Mouse (Mus musculus): Measurements from ENCODE around the gene Olfr796.

DNA sequence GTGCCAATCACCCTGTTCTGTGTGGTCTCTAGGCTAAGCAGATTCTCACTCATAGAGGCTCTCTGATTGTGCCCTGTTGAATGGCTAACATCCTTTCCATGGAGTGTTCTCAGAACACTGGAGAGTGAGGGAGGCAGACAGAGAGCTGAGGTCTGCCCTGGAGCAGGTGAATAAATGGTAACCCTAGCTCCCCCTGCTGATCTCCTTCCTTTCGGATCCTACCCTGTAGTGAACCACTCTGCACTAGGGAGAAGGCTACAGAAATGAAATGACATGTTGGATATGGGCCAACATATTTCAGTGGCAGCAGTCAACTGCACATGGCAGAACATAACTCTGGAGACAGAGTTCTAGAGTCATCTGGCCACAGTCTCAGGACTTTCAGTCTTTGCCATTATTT lies 9.4 kb upstream of the Olfr796 start:
- TF ChIP-seq CTCF (IDR thresholded peaks at IDR 0.05; ENCODE audit: borderline replicate concordance, control insufficient read depth, extremely low read depth, insufficient read depth, low read length, poor library complexity) (no peak), POLR2A (IDR thresholded peaks at IDR 0.05; ENCODE audit: control insufficient read depth, extremely low read depth, insufficient read depth, low read length, poor library complexity) (no peak)

All from thymus, adult 2 months (tissue).